Mouse (Mus musculus): ENCODE measurements at regions not wholly inside any gene's neighbourhood (a gene's known extent, or its start where the extent isn't known, plus 50 kb on each side); places are given as distances from the start of the nearest gene placed in this dataset.

GRCm38 (mm10) chr5:54241169-54241917, 243.0 kb downstream of the Stim2 start:
- TF ChIP-seq CTCF (IDR thresholded peaks at IDR 0.05; ENCODE audit: insufficient read depth, low read length) (no peak), POLR2A (IDR thresholded peaks at IDR 0.05; ENCODE audit: borderline replicate concordance, extremely low read depth, low read depth, low read length) (no peak)
- no peaks in the 10 kb centered on the region for H3K4me1 ChIP-seq (ENCODE audit: control insufficient read depth, insufficient read depth, low read length)
- H3K4me3 ChIP-seq (replicated peaks; ENCODE audit: extremely low read depth, low read depth, low read length): no peak overlapping the region
- no peak for DNase-seq
- 39% methylated on average over 20 of the region's 20 CpGs for WGBS

- TF ChIP-seq CTCF (IDR thresholded peaks at IDR 0.05; ENCODE audit: insufficient read depth, low read length) (no peak), POLR2A (IDR thresholded peaks at IDR 0.05; ENCODE audit: borderline replicate concordance, extremely low read depth, low read depth, low read length) (no peak)
- 91% methylated on average over 4 of the region's 4 CpGs for WGBS
- no peaks in the 10 kb centered on the region for H3K4me1 ChIP-seq (ENCODE audit: control insufficient read depth, insufficient read depth, low read length)
Observed at GRCm38 (mm10) chr5:54242126-54242525, 243.8 kb downstream of the Stim2 start.

GRCm38 (mm10) chr5:54252038-54252437, 253.7 kb downstream of the Stim2 start:
- WGBS: 75% methylated on average over 2 of the region's 2 CpGs
- DNase-seq: no peak
- Histone ChIP-seq H3K4me1 (ENCODE audit: control insufficient read depth, insufficient read depth, low read length) (no peaks in the 10 kb centered on the region), H3K4me3 (replicated peaks; ENCODE audit: extremely low read depth, low read depth, low read length) (no peak overlapping the region)
- TF ChIP-seq CTCF (IDR thresholded peaks at IDR 0.05; ENCODE audit: insufficient read depth, low read length) (no peak), POLR2A (IDR thresholded peaks at IDR 0.05; ENCODE audit: borderline replicate concordance, extremely low read depth, low read depth, low read length) (no peak)

More at GRCm38 (mm10) chr5:54242126-54242525, 243.8 kb downstream of the Stim2 start:
- DNase-seq: no peak
- no peak overlapping the region for H3K4me3 ChIP-seq (replicated peaks; ENCODE audit: extremely low read depth, low read depth, low read length)

- Histone ChIP-seq H3K4me3 (replicated peaks; ENCODE audit: extremely low read depth, low read depth, low read length) (no peak overlapping the region), H3K4me1 (ENCODE audit: control insufficient read depth, insufficient read depth, low read length) (no peaks in the 10 kb centered on the region)
- no peak for DNase-seq
- TF ChIP-seq CTCF (IDR thresholded peaks at IDR 0.05; ENCODE audit: insufficient read depth, low read length): no peak
- TF ChIP-seq POLR2A (IDR thresholded peaks at IDR 0.05; ENCODE audit: borderline replicate concordance, extremely low read depth, low read depth, low read length): no peak
- WGBS: 72% methylated on average over 7 of the region's 7 CpGs
Observed at GRCm38 (mm10) chr5:54254005-54254404, 255.7 kb downstream of the Stim2 start.

- no peak overlapping the region for H3K4me3 ChIP-seq (replicated peaks; ENCODE audit: extremely low read depth, low read depth, low read length)
- DNase-seq: no peak
- TF ChIP-seq POLR2A (IDR thresholded peaks at IDR 0.05; ENCODE audit: borderline replicate concordance, extremely low read depth, low read depth, low read length) (no peak), CTCF (IDR thresholded peaks at IDR 0.05; ENCODE audit: insufficient read depth, low read length) (peak; percentile 35; the same call in 1 of the 2 replicates)
- H3K4me1 ChIP-seq (ENCODE audit: control insufficient read depth, insufficient read depth, low read length): no peaks in the 10 kb centered on the region
- 14% methylated on average over 1 of the region's 1 CpGs for WGBS
Observed at GRCm38 (mm10) chr5:54258087-54258733, 259.9 kb downstream of the Stim2 start.

- no peaks in the 10 kb centered on the region for H3K4me1 ChIP-seq (ENCODE audit: control insufficient read depth, insufficient read depth, low read length)
- no peak for DNase-seq
- no peak overlapping the region for H3K4me3 ChIP-seq (replicated peaks; ENCODE audit: extremely low read depth, low read depth, low read length)
- WGBS: 25% methylated on average over 9 of the region's 9 CpGs
- TF ChIP-seq CTCF (IDR thresholded peaks at IDR 0.05; ENCODE audit: insufficient read depth, low read length) (no peak), POLR2A (IDR thresholded peaks at IDR 0.05; ENCODE audit: borderline replicate concordance, extremely low read depth, low read depth, low read length) (no peak)
Observed at GRCm38 (mm10) chr5:54264867-54265434, 266.7 kb downstream of the Stim2 start.

GRCm38 (mm10) chr5:54267905-54268590, 269.7 kb downstream of the Stim2 start:
- WGBS: 50% methylated on average over 10 of the region's 10 CpGs
- no peak for DNase-seq
- TF ChIP-seq POLR2A (IDR thresholded peaks at IDR 0.05; ENCODE audit: borderline replicate concordance, extremely low read depth, low read depth, low read length) (no peak), CTCF (IDR thresholded peaks at IDR 0.05; ENCODE audit: insufficient read depth, low read length) (no peak)

GRCm38 (mm10) chr5:54279357-54279756, 281.1 kb downstream of the Stim2 start:
- 49% methylated on average over 8 of the region's 8 CpGs for WGBS
- TF ChIP-seq POLR2A (IDR thresholded peaks at IDR 0.05; ENCODE audit: borderline replicate concordance, extremely low read depth, low read depth, low read length) (no peak), CTCF (IDR thresholded peaks at IDR 0.05; ENCODE audit: insufficient read depth, low read length) (no peak)
- Histone ChIP-seq H3K4me1 (ENCODE audit: control insufficient read depth, insufficient read depth, low read length) (no peaks in the 10 kb centered on the region), H3K4me3 (replicated peaks; ENCODE audit: extremely low read depth, low read depth, low read length) (no peak overlapping the region)
- no peak for DNase-seq

More at GRCm38 (mm10) chr5:54267905-54268590, 269.7 kb downstream of the Stim2 start:
- Histone ChIP-seq H3K4me1 (ENCODE audit: control insufficient read depth, insufficient read depth, low read length) (no peaks in the 10 kb centered on the region), H3K4me3 (replicated peaks; ENCODE audit: extremely low read depth, low read depth, low read length) (no peak overlapping the region)

- H3K4me3 ChIP-seq (replicated peaks; ENCODE audit: extremely low read depth, low read depth, low read length): no peak overlapping the region
- DNase-seq: no peak
- no peak for TF ChIP-seq POLR2A (IDR thresholded peaks at IDR 0.05; ENCODE audit: borderline replicate concordance, extremely low read depth, low read depth, low read length)
- no peak for TF ChIP-seq CTCF (IDR thresholded peaks at IDR 0.05; ENCODE audit: insufficient read depth, low read length)
- no peaks in the 10 kb centered on the region for H3K4me1 ChIP-seq (ENCODE audit: control insufficient read depth, insufficient read depth, low read length)
- WGBS: 42% methylated on average over 4 of the region's 4 CpGs
Observed at GRCm38 (mm10) chr5:54280670-54281069, 282.4 kb downstream of the Stim2 start.
